In genomic region chr9:14354852-14355251, GRCm38 (mm10) we compare ENCODE assay signal across 28 mouse cellular contexts. TPM values are rescaled to one million over a fixed set of nuclear protein-coding genes. Genes with fewer than 3 reads are reported as not detected.
A peak's percentile ranks its signal among the peaks of the same experiment; 100 is the strongest.
DNase-seq lines count a peak whose midpoint lies in the region; ATAC-seq lines count a peak whose summit lies in the region.
"Had no signal": no experiment of that assay in that cellular context is flagged by ENCODE, and none has a peak within 500 bp of the region (broad histone marks: within the 10 kb centered on the region; RNA-seq: fewer than 3 reads in every experiment).

No protein-coding gene starts in this region.

- H3K36me3 ChIP-seq in neural tube, embryonic 13.5 days: peaks cover 7% of the 10 kb centered on the region; the same call in 1 of the 2 replicates
- no peaks in the 10 kb centered on the region for H3K36me3 ChIP-seq in liver, embryonic 11.5 days (ENCODE audit: control insufficient read depth, insufficient read depth, low read length)
- H3K36me3 ChIP-seq in liver, embryonic 16.5 days (ENCODE audit: control insufficient read depth, insufficient read depth): peaks cover 26% of the 10 kb centered on the region
- H3K36me3 ChIP-seq: embryonic facial prominence, embryonic 12.5 days; forebrain, embryonic 12.5 days; midbrain, embryonic 15.5 days had no signal

- H3K9ac ChIP-seq in neural tube, embryonic 13.5 days: no peak overlapping the region
- no peak overlapping the region for H3K9ac ChIP-seq in liver, embryonic 11.5 days (ENCODE audit: low read depth, low read length)
- no peak overlapping the region for H3K9ac ChIP-seq in liver, embryonic 16.5 days (ENCODE audit: low read depth, low read length)
- H3K9ac ChIP-seq: embryonic facial prominence, embryonic 12.5 days; forebrain, embryonic 12.5 days; hindbrain, embryonic 14.5 days; limb, embryonic 13.5 days; lung, embryonic 14.5 days; midbrain, embryonic 15.5 days had no signal

- no peak for DNase-seq in neural tube, embryonic 10.5 days (ENCODE audit: extremely low spot score, low spot score)
- DNase-seq in liver, embryonic 11.5 days (ENCODE audit: low spot score): no peak
- DNase-seq in cerebellum, postnatal 4 days (ENCODE audit: low spot score in 2 of 2): no peak
- no peak for DNase-seq in layer of hippocampus, adult 9-10 months (ENCODE audit: low spot score)
- DNase-seq in adrenal gland, adult 2 months: no peak
- DNase-seq: adrenal gland, postnatal 14 days; cerebellum, adult 11 months; cerebellum, adult 9-10 months; cerebellum, postnatal 36 days; embryo, embryonic 11 days; gastrocnemius, postnatal 14 days; heart, postnatal 36 days; kidney, adult 11 months; lung, embryonic 14.5 days; lung, postnatal 14 days; right cerebral cortex, postnatal 25 days; thymus, adult 2 months; thymus, postnatal 36 days had no signal

- ATAC-seq in neural tube, embryonic 13.5 days (ENCODE audit: low read depth): peak; percentile 43; the same call in 1 of the 2 replicates
- ATAC-seq in liver, embryonic 11.5 days (replicated peaks; ENCODE audit: low FRiP score): peak; percentile 68
- ATAC-seq in liver, embryonic 16.5 days (ENCODE audit: low read depth): peak; percentile 89
- ATAC-seq: inflammation-experienced regulatory T-cells, adult 6 months; midbrain, embryonic 15.5 days; Patski had no signal

- peaks cover 9% of the 10 kb centered on the region for H3K4me1 ChIP-seq in neural tube, embryonic 13.5 days (replicated peaks)
- H3K4me1 ChIP-seq in liver, embryonic 11.5 days (replicated peaks; ENCODE audit: control insufficient read depth, insufficient read depth, low read length): 0 out of 2 replicates have a peak, but pooled peaks cover 2% of the 10 kb centered on the region
- peaks cover 15% of the 10 kb centered on the region for H3K4me1 ChIP-seq in liver, embryonic 16.5 days (ENCODE audit: control insufficient read depth, low read depth, low read length)
- H3K4me1 ChIP-seq: embryonic facial prominence, embryonic 12.5 days; limb, embryonic 13.5 days had no signal

- no peak overlapping the region for H3K4me3 ChIP-seq in neural tube, embryonic 13.5 days
- no peak overlapping the region for H3K4me3 ChIP-seq in liver, embryonic 11.5 days (ENCODE audit: low read depth, low read length)
- no peak overlapping the region for H3K4me3 ChIP-seq in liver, embryonic 16.5 days (ENCODE audit: low read depth, low read length)
- H3K4me3 ChIP-seq: embryonic facial prominence, embryonic 12.5 days; forebrain, embryonic 12.5 days; limb, embryonic 13.5 days; midbrain, embryonic 15.5 days had no signal

- 42% methylated on average over 6 of the region's 6 CpGs for WGBS in neural tube, embryonic 13.5 days
- WGBS in liver, embryonic 11.5 days: 72% methylated on average over 6 of the region's 6 CpGs
- WGBS in liver, embryonic 16.5 days (ENCODE audit: insufficient replicate concordance): 62% methylated on average over 6 of the region's 6 CpGs

- no peaks in the 10 kb centered on the region for H3K9me3 ChIP-seq in neural tube, embryonic 13.5 days
- no peaks in the 10 kb centered on the region for H3K9me3 ChIP-seq in liver, embryonic 11.5 days (ENCODE audit: control insufficient read depth, low read length)
- no peaks in the 10 kb centered on the region for H3K9me3 ChIP-seq in liver, embryonic 16.5 days (replicated peaks; ENCODE audit: control insufficient read depth, low read length)
- H3K9me3 ChIP-seq: embryonic facial prominence, embryonic 12.5 days; forebrain, embryonic 12.5 days; limb, embryonic 13.5 days; midbrain, embryonic 15.5 days had no signal

- H3K27me3 ChIP-seq in neural tube, embryonic 13.5 days: no peaks in the 10 kb centered on the region
- no peaks in the 10 kb centered on the region for H3K27me3 ChIP-seq in liver, embryonic 11.5 days (replicated peaks; ENCODE audit: control insufficient read depth, insufficient read depth, low read length)
- H3K27me3 ChIP-seq in liver, embryonic 16.5 days (ENCODE audit: control insufficient read depth, insufficient read depth, low read depth, low read length): no peaks in the 10 kb centered on the region
- H3K27me3 ChIP-seq: embryonic facial prominence, embryonic 12.5 days; forebrain, embryonic 12.5 days; limb, embryonic 13.5 days; midbrain, embryonic 15.5 days; Patski had no signal

- H3K4me2 ChIP-seq in neural tube, embryonic 13.5 days: no peak overlapping the region
- H3K4me2 ChIP-seq in liver, embryonic 11.5 days: no peak overlapping the region
- H3K4me2 ChIP-seq in liver, embryonic 16.5 days (ENCODE audit: low read depth, low read length): peak overlapping the region; percentile 28; the same call in 1 of the 2 replicates
- H3K4me2 ChIP-seq: embryonic facial prominence, embryonic 12.5 days; forebrain, embryonic 12.5 days; heart, embryonic 11.5 days; hindbrain, embryonic 14.5 days; limb, embryonic 13.5 days; lung, embryonic 14.5 days; midbrain, embryonic 15.5 days had no signal

- H3K27ac ChIP-seq in neural tube, embryonic 13.5 days (replicated peaks): peak overlapping the region; percentile 14; the same call in 1 of the 2 replicates
- H3K27ac ChIP-seq in liver, embryonic 11.5 days (ENCODE audit: low read depth, low read length): no peak overlapping the region
- H3K27ac ChIP-seq in liver, embryonic 16.5 days (ENCODE audit: low read length): peak overlapping the region; percentile 46; the same call in 1 of the 2 replicates
- H3K27ac ChIP-seq: embryonic facial prominence, embryonic 12.5 days; forebrain, embryonic 12.5 days; hindbrain, embryonic 14.5 days; limb, embryonic 13.5 days; midbrain, embryonic 15.5 days had no signal

RNA-seq across cellular contexts. Expression of gene Endod1, which starts 26.5 kb away (rescaled TPM):
- 15.6 and 16.5 TPM in 2 replicates for polyA plus RNA-seq in neural tube, embryonic 13.5 days (2015; fragmentation: Nextera tagmentation; extraction: Ambion mirVana)
- 19.4 and 20.3 TPM in 2 replicates for polyA plus RNA-seq in liver, embryonic 11.5 days (2014; fragmentation: Nextera tagmentation; extraction: Ambion mirVana)
- 36.6 and 36.7 TPM in 2 replicates for polyA plus RNA-seq in liver, embryonic 16.5 days (2015; fragmentation: Nextera tagmentation; extraction: Ambion mirVana)
- 10 to 100 TPM; 15.0 to 18.9 TPM for total RNA-seq in adrenal gland, adult 2 months (2021)
- polyA plus RNA-seq in adrenal gland, adult 2 months (2012; rRNA removed): 29.0 and 32.5 TPM in 2 replicates
